Mouse (Mus musculus) ES-Bruce4 (cell line): ENCODE data around the gene Khk. TPM values are rescaled to one million over a fixed set of nuclear protein-coding genes. Genes with fewer than 3 reads are reported as not detected.

Experiments
- H3K27ac ChIP-seq: 2 replicates; pipeline ENCODE4 v1.5.1; 2012; ENCODE audit warnings: low read length, inconsistent platforms; ENCODE audit not compliant: insufficient read depth
- H3K27me3 ChIP-seq: 2 replicates; pipeline ENCODE4 v1.6.1; 2012; ENCODE audit warnings: mild to moderate bottlenecking, low read length, inconsistent platforms; ENCODE audit not compliant: control insufficient read depth, poor library complexity, insufficient read depth, severe bottlenecking
- H3K36me3 ChIP-seq: 2 replicates; pipeline ENCODE4 v1.6.1; 2012; ENCODE audit warnings: inconsistent platforms, mild to moderate bottlenecking, low read length, moderate library complexity; ENCODE audit not compliant: control insufficient read depth, poor library complexity, insufficient read depth, severe bottlenecking
- H3K4me1 ChIP-seq: one replicate; pipeline ENCODE4 v1.8.1; 2011; ENCODE audit warnings: low read length; ENCODE audit not compliant: control insufficient read depth, insufficient read depth
- H3K4me3 ChIP-seq: 2 replicates; pipeline ENCODE4 v1.5.1; 2011; ENCODE audit warnings: low read depth, mild to moderate bottlenecking, low read length
- H3K9ac ChIP-seq: 2 replicates; pipeline ENCODE4 v1.6.1; 2012; ENCODE audit warnings: low read depth, mild to moderate bottlenecking, inconsistent platforms; ENCODE audit not compliant: poor library complexity, severe bottlenecking
- H3K9me3 ChIP-seq: replicated peaks from 2 replicates; pipeline ENCODE4 v1.6.1; 2012; ENCODE audit warnings: mild to moderate bottlenecking, low read length, inconsistent platforms; ENCODE audit not compliant: control insufficient read depth, poor library complexity, insufficient read depth, severe bottlenecking
- CTCF ChIP-seq: IDR thresholded peaks from one replicate; pipeline ENCODE4 v1.8.1; 2011; ENCODE audit warnings: low read depth, low read length
- EP300 ChIP-seq: IDR thresholded peaks from 2 replicates; pipeline ENCODE4 v1.6.1; 2011; ENCODE audit warnings: low read depth, low read length; ENCODE audit not compliant: insufficient read depth
- POLR2A ChIP-seq: IDR thresholded peaks from one replicate; pipeline ENCODE4 v1.8.1; 2011; ENCODE audit warnings: low read length; ENCODE audit not compliant: insufficient read depth
- polyA plus RNA-seq: library from polyadenylated mRNA; stranded (reverse); fragments of >200 nt; gene quantifications from 2 replicates; pipeline ENCODE4 v1.2.4, GENCODE M21; 2011; ENCODE audit warnings: low read depth; ENCODE audit not compliant: missing spikeins, insufficient read depth, insufficient read length

Khk gene
- polyA plus RNA-seq, 1 experiment: 12.9 TPM

DNA sequence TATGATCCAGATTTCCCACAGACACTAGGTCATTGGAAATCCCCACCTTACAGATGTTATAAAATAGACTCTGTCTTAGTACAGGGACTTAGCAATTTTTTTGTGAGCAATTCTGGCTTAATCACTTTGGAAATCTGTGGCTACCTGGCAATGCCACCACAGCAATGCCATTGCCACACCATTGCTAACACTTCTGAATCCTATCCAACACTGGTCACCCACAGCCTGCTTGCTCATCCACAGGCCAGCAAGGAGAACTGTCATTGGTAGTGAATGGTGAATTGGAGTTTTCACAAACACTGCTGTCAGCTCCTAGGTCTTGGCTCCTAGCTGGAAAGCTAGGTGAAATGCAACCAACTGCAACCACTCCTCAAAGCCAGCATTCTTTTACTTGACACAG lies 10.8 kb upstream of the Khk start:
- H3K9me3 ChIP-seq: no peaks in the 10 kb centered on the region

DNA sequence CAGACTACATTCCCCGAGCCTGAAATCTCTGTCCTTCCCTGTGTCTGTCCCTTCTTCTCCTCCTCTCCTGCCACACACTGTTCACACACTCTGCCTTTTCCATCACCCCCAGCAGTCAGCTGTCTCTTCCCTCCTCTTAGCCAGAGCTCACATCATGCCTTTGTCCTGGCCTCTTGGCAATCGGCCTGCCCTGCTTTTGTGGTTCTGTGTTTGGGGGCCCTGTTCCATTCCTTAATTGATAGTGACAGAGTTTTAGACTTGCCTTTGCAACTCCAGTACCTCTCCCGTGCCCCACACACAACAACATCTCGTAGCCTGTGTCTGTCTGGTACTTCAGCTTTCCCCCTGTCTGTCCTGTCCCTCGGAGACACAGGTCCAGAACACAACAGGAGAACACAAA lies 9.1 kb upstream of the Khk start:
- H3K27me3 ChIP-seq: no peaks in the 10 kb centered on the region
- no peak overlapping the region for H3K9ac ChIP-seq
- no peak overlapping the region for H3K4me3 ChIP-seq
- TF ChIP-seq POLR2A (no peak), CTCF (no peak), EP300 (no peak)
- no peaks in the 10 kb centered on the region for H3K9me3 ChIP-seq
- no peaks in the 10 kb centered on the region for H3K36me3 ChIP-seq
- H3K27ac ChIP-seq: no peak overlapping the region
- no peaks in the 10 kb centered on the region for H3K4me1 ChIP-seq

More for the DNA sequence above, 10.8 kb upstream of the Khk start:
- Histone ChIP-seq H3K9ac (no peak overlapping the region), H3K27me3 (no peaks in the 10 kb centered on the region), H3K36me3 (peaks cover under 1% of the 10 kb centered on the region), H3K4me1 (no peaks in the 10 kb centered on the region), H3K4me3 (no peak overlapping the region), H3K27ac (no peak overlapping the region)
- TF ChIP-seq EP300 (no peak), CTCF (no peak), POLR2A (no peak)

DNA sequence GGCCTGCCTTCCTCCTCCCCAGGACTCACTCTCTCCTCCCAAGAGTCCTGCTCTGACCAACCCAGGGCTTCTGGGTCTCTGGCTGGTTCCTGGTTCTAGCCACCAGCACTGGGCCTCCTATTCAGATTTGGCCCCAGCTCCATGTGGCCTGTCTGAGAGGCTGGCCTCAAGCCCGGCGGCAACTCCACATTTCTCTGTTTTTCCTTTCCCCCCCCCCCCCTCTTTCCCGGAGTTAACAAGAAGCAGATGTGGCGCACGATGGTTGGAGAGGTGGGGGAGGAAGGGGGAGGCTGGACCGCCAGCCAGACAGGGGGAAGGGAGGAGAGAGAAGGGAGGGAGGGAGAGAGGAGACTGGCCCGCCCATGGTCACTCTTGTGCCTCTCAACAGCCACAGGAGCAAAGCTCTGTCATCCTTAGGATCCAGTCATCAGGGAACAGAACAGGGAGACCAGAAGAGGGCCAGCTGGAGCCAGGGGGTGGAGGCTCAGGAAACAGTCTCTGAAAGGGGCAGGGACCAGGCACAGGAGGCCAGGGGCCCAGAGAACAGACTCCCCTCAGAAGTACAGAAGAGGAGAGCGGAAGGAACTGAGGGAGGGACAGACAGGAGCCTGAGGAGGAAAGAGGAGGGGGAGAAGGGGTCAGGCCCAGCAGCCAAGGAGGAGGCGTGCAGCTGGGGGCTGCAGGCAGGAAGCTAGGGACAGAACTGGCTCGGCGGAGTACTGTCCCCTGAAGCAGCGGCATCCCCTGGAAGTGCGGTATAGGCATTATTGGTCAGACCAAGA lies 8.0 kb upstream of the Khk start, which contains the start of gene Emilin1:
Gene Emilin1, plus strand, starts transcription at position 343 of the 782 bp plus-strand sequence.
- Histone ChIP-seq H3K4me1 (no peaks in the 10 kb centered on the region), H3K27ac (no peak within 1 kb of the TSS), H3K4me3 (peak within 1 kb of the TSS; percentile 14), H3K9ac (peak within 1 kb of the TSS; percentile 30; the same call in 1 of the 2 replicates), H3K9me3 (no peaks in the 10 kb centered on the region), H3K36me3 (no peaks in the 10 kb centered on the region), H3K27me3 (no peaks in the 10 kb centered on the region)
- TF ChIP-seq POLR2A (no peak), CTCF (no peak), EP300 (no peak)

DNA sequence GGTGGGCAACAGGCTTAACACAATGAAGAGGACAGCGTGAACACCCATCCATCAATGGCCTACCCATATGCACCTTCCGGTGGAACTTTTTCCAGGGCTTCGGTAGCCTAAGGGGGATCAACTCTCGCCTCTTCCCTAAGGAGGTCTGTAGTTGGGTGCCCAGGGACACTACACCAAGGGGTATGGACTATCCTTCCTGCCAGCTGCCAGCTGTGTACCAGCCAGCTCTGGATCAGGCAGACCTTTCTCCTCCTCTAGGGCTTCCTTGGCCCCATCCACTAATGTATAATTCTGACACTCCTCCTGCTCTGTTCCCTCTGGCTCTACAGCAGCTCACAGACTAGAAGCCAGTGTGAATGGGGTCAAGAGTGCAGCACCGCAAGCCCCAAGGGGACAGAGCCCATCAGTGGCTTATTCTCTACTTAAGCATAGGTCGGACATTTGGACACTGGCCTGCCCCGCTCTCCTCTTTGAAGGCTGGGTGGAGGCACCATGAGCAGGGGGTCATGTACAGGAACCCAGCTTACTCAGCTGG lies 7.1 kb upstream of the Khk start:
- TF ChIP-seq EP300: no peak
- no peak for TF ChIP-seq POLR2A
- TF ChIP-seq CTCF: no peak
- no peaks in the 10 kb centered on the region for H3K4me1 ChIP-seq
- H3K4me3 ChIP-seq: no peak overlapping the region; the same call in 1 of the 2 replicates
- H3K27ac ChIP-seq: no peak overlapping the region
- no peaks in the 10 kb centered on the region for H3K36me3 ChIP-seq
- H3K27me3 ChIP-seq: no peaks in the 10 kb centered on the region
- no peaks in the 10 kb centered on the region for H3K9me3 ChIP-seq
- peak overlapping the region; percentile 30; the same call in 1 of the 2 replicates for H3K9ac ChIP-seq

DNA sequence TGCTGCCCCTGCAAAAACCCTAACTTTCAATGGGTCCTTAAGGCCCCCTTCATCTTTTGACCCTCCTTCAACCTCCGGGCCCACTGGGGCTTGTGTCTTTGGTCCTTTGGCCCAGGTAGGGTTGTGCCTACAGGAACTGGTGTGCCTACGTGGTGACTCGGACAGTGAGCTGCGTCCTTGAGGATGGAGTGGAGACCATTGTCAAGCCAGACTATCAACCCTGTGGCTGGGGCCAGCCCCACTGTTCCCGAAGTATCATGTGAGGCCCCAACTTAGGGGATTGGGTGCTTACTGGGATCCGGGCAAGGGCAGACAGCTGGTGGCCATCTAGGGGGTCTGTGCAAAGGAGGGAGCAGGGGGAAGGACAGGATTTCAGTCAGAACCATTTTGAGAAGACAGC lies 6.4 kb upstream of the Khk start:
- Histone ChIP-seq H3K36me3 (no peaks in the 10 kb centered on the region), H3K27me3 (no peaks in the 10 kb centered on the region), H3K4me3 (no peak overlapping the region), H3K4me1 (no peaks in the 10 kb centered on the region), H3K9ac (no peak overlapping the region), H3K9me3 (no peaks in the 10 kb centered on the region), H3K27ac (no peak overlapping the region)
- TF ChIP-seq EP300: no peak

DNA sequence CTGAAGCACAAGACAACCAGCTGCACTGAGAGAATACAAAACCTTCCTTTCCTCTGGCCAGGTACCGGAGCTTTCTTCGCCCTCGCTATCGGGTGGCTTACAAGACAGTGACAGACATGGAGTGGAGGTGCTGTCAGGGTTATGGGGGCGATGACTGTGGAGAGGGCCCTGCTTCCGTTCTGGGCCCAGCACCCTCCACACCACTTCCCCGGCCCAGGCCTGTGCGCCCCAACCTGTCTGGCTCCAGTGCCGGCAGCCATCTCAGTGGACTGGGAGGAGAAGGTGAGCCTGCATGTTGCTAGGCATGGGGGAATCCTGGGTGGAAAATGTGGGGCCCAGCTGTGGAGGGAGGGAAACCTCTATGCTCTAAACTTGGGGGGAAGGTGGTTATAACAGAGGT lies 5.8 kb upstream of the Khk start:
- Histone ChIP-seq H3K4me3 (no peak overlapping the region), H3K9me3 (no peaks in the 10 kb centered on the region), H3K36me3 (no peaks in the 10 kb centered on the region), H3K27me3 (no peaks in the 10 kb centered on the region), H3K4me1 (peaks cover 3% of the 10 kb centered on the region), H3K27ac (no peak overlapping the region), H3K9ac (no peak overlapping the region)
- TF ChIP-seq CTCF (no peak), EP300 (no peak), POLR2A (no peak)
